Mouse (Mus musculus) hindbrain, embryonic 16.5 days (tissue): ENCODE data around the gene Irgm2. TPM values are rescaled to one million over a fixed set of nuclear protein-coding genes. Genes with fewer than 3 reads are reported as not detected.
"Not testable (repeated sequence)": the region's sequence is repeated elsewhere in the genome, so short reads cannot be mapped to it uniquely, and the experiment has no call there.

ENCODE experiments used
- ATAC-seq: fragments of 200-750 bp; cut with Nextera tagmentation; 2 replicates; pipeline ENCODE4 v1.8.0; 2017; ENCODE audit warnings: moderate TSS enrichment, moderate library complexity
- H3K27ac ChIP-seq: fragments of 300-500 bp; sonication (generic); 2 replicates; pipeline ENCODE4 v1.5.1; 2014; ENCODE audit warnings: low read depth, mild to moderate bottlenecking, control low read depth, low read length, moderate library complexity
- H3K27me3 ChIP-seq: fragments of 300-500 bp; sonication (generic); replicated peaks from 2 replicates; pipeline ENCODE4 v1.6.1; 2014; ENCODE audit warnings: low read length; ENCODE audit not compliant: control insufficient read depth, insufficient read depth
- H3K36me3 ChIP-seq: fragments of 300-500 bp; sonication (generic); 2 replicates; pipeline ENCODE4 v1.6.1; 2014; ENCODE audit warnings: mild to moderate bottlenecking, low read length, moderate library complexity, mixed read lengths; ENCODE audit not compliant: control insufficient read depth, insufficient read depth
- H3K4me1 ChIP-seq: fragments of 300-500 bp; sonication (generic); 2 replicates; pipeline ENCODE4 v1.6.1; 2014; ENCODE audit warnings: low read depth, low read length; ENCODE audit not compliant: control insufficient read depth, insufficient read depth
- H3K4me2 ChIP-seq: fragments of 300-500 bp; sonication (generic); 2 replicates; pipeline ENCODE4 v1.6.1; 2014; ENCODE audit warnings: mild to moderate bottlenecking, low read length, control low read depth, moderate library complexity
- H3K4me3 ChIP-seq: fragments of 300-500 bp; sonication (generic); 2 replicates; pipeline ENCODE4 v1.5.1; 2014; ENCODE audit warnings: mild to moderate bottlenecking, low read length, control low read depth, moderate library complexity
- H3K9ac ChIP-seq: fragments of 300-500 bp; sonication (generic); 2 replicates; pipeline ENCODE4 v1.6.1; 2014; ENCODE audit warnings: low read depth, mild to moderate bottlenecking, control low read depth, low read length, moderate library complexity
- H3K9me3 ChIP-seq: fragments of 300-500 bp; sonication (generic); 2 replicates; pipeline ENCODE4 v1.6.1; 2014; ENCODE audit warnings: mild to moderate bottlenecking, low read length, moderate library complexity; ENCODE audit not compliant: control insufficient read depth
- WGBS: fragments of 180-500 bp; shearing (Covaris S2); extraction: QIAGEN DNeasy Blood & Tissue Kit; methylation state at CpG from one replicate; pipeline ENCODE4 v1.1.7; 2014; 5-methylcytosine and 5-hydroxymethylcytosine counted together
- polyA plus RNA-seq: library from polyadenylated mRNA; unstranded; fragments of >200 nt; fragmentation: Nextera tagmentation; extraction: Ambion mirVana; gene quantifications from 2 replicates; pipeline ENCODE4 v1.2.1, GENCODE M21; 2015

Gene Irgm2
- polyA plus RNA-seq, 1 experiment from 2014 or later = 1.5 TPM

DNA sequence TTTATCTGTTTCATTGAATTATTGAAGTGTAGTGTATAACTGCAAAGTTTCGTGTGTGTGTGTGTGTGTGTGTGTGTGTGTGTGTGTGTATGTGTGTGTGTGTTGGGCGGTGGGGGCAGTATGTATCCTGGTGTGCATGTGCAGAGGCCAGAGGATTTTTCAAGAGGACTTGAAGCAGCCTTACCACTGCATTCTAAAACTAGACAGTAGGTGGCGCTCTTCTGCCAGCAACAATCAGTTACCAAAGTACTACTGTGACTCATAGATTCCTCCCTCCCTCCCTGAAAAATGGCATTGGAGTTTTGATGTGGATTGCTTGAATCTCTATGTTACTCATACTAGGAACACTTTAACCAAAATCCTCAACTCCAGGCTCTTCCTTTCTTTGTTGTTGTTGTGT lies 19.9 kb upstream of the Irgm2 start:
- Histone ChIP-seq H3K9me3 (no peaks in the 10 kb centered on the region), H3K9ac (no peak overlapping the region), H3K27ac (no peak overlapping the region), H3K4me1 (no peaks in the 10 kb centered on the region), H3K4me2 (no peak overlapping the region), H3K4me3 (no peak overlapping the region), H3K36me3 (peaks cover 18% of the 10 kb centered on the region), H3K27me3 (no peaks in the 10 kb centered on the region)
- 0 out of 2 replicates have a peak, but pooled peaks have one; percentile 40 for ATAC-seq
- WGBS = 30% methylated on average over 3 of the region's 3 CpGs

GRCm38 (mm10) chr11:58179986-58180385 lies 19.4 kb upstream of the Irgm2 start:
- not testable (repeated sequence) for ATAC-seq, H3K9ac ChIP-seq, H3K27ac ChIP-seq, H3K27me3 ChIP-seq, H3K4me3 ChIP-seq, H3K4me2 ChIP-seq, H3K9me3 ChIP-seq, H3K4me1 ChIP-seq
- 97% methylated on average over 6 of the region's 6 CpGs for WGBS
- H3K36me3 ChIP-seq = peaks cover 18% of the 10 kb centered on the region

GRCm38 (mm10) chr11:58180756-58181155 lies 18.7 kb upstream of the Irgm2 start:
- no peak overlapping the region for H3K9ac ChIP-seq
- no peaks in the 10 kb centered on the region for H3K9me3 ChIP-seq
- H3K27me3 ChIP-seq = no peaks in the 10 kb centered on the region
- H3K27ac ChIP-seq = no peak overlapping the region
- peaks cover 11% of the 10 kb centered on the region; the same call in 1 of the 2 replicates for H3K36me3 ChIP-seq
- 92% methylated on average over 7 of the region's 7 CpGs for WGBS
- H3K4me1 ChIP-seq = no peaks in the 10 kb centered on the region
- no peak for ATAC-seq
- H3K4me3 ChIP-seq = no peak overlapping the region
- no peak overlapping the region for H3K4me2 ChIP-seq

DNA sequence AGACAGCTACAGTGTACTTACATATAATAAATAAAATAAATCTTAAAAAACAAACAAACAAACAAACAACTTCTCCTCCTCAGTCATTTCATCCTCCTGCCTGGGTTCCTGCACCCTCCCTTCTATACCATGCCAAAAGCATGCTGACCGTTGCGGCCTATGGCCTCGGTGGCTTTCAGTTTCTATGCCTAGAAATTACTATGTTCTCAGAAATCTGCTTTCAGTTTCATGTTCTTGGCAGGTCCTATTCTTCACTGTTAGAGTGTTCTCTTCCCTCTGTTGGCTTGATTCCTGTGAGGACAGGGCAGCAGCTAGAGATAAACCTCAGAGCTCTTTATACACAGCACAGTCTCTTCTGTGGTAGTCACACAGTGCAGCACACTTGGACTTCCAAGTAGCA lies 15.8 kb upstream of the Irgm2 start:
- no peak overlapping the region for H3K9ac ChIP-seq
- no peak for ATAC-seq
- 89% methylated on average over 3 of the region's 3 CpGs for WGBS
- H3K4me2 ChIP-seq = no peak overlapping the region
- no peak overlapping the region for H3K4me3 ChIP-seq
- H3K27ac ChIP-seq = no peak overlapping the region
- peaks cover 4% of the 10 kb centered on the region; the same call in 1 of the 2 replicates for H3K36me3 ChIP-seq
- H3K27me3 ChIP-seq = no peaks in the 10 kb centered on the region
- H3K4me1 ChIP-seq = no peaks in the 10 kb centered on the region
- no peaks in the 10 kb centered on the region for H3K9me3 ChIP-seq

- Histone ChIP-seq H3K9ac (no peak overlapping the region), H3K9me3 (no peaks in the 10 kb centered on the region), H3K4me3 (no peak overlapping the region)
Observed at GRCm38 (mm10) chr11:58189675-58190074, 9.7 kb upstream of the Irgm2 start.

DNA sequence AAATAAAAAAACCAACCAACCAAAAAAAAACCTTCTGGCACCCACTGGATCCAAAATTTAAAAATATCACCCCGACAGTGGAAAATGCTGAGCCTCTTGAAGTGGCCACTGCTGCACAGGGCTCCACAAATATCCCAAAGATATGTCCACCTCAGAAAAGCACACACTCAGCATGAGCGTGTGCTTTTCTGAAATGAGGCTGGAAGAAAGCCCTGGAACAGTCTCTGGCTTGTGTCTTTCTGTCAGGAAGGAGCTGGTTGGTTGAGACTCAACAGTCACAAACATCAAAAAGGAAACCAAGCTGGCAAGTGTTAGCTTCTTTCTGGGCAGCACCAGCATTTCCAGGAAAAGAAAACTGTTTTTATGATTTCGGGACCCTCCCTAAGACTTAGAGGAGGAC lies 6.1 kb upstream of the Irgm2 start:
- Histone ChIP-seq H3K9me3 (no peaks in the 10 kb centered on the region), H3K27ac (no peak overlapping the region), H3K27me3 (no peaks in the 10 kb centered on the region), H3K4me1 (no peaks in the 10 kb centered on the region), H3K36me3 (no peaks in the 10 kb centered on the region), H3K9ac (no peak overlapping the region), H3K4me2 (no peak overlapping the region), H3K4me3 (no peak overlapping the region)
- no peak for ATAC-seq
- WGBS = 82% methylated on average over 3 of the region's 3 CpGs

More at GRCm38 (mm10) chr11:58189675-58190074, 9.7 kb upstream of the Irgm2 start:
- WGBS = 91% methylated on average over 6 of the region's 6 CpGs
- H3K27ac ChIP-seq = no peak overlapping the region
- H3K27me3 ChIP-seq = no peaks in the 10 kb centered on the region
- no peak overlapping the region for H3K4me2 ChIP-seq
- no peaks in the 10 kb centered on the region for H3K36me3 ChIP-seq
- H3K4me1 ChIP-seq = no peaks in the 10 kb centered on the region
- ATAC-seq = no peak

GRCm38 (mm10) chr11:58193860-58194520 lies 5.4 kb upstream of the Irgm2 start:
- WGBS = 55% methylated on average over 4 of the region's 4 CpGs
- ATAC-seq = no peak
- no peak overlapping the region for H3K9ac ChIP-seq

DNA sequence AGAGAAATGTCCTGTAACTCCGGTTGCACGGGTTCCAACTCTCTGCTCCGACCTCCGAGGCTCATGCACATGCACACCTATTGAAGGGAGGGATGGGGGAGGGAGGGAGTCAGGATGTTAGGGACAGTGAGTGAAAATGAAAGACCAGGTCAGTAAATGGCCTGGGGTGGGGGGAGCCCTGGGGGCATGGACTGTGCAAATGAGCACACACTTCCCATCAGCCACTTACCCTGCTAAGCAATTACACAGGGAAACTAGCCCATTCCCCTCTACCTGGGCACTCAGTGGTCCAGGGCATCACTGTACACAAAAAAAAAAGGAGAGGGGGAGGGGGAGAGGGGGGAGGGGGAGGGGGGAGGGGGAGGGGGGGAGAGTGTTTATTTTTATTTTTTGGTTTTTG lies 755 bp upstream of the Irgm2 start:
- whole genome bisulfite sequencing = 87% methylated on average over 4 of the region's 4 CpGs
- Histone ChIP-seq H3K27me3 (no peaks in the 10 kb centered on the region), H3K4me2 (peak overlapping the region; percentile 67), H3K4me1 (peaks cover 3% of the 10 kb centered on the region; the same call in 1 of the 2 replicates), H3K36me3 (no peaks in the 10 kb centered on the region), H3K27ac (no peak overlapping the region), H3K4me3 (no peak overlapping the region; the same call in 1 of the 2 replicates), H3K9me3 (no peaks in the 10 kb centered on the region), H3K9ac (no peak overlapping the region)
- no peak for ATAC-seq

More at GRCm38 (mm10) chr11:58193860-58194520, 5.4 kb upstream of the Irgm2 start:
- Histone ChIP-seq H3K27ac (no peak overlapping the region), H3K4me3 (no peak overlapping the region), H3K9me3 (no peaks in the 10 kb centered on the region), H3K4me2 (no peak overlapping the region), H3K36me3 (no peaks in the 10 kb centered on the region), H3K4me1 (peaks cover under 1% of the 10 kb centered on the region; the same call in 1 of the 2 replicates), H3K27me3 (no peaks in the 10 kb centered on the region)

DNA sequence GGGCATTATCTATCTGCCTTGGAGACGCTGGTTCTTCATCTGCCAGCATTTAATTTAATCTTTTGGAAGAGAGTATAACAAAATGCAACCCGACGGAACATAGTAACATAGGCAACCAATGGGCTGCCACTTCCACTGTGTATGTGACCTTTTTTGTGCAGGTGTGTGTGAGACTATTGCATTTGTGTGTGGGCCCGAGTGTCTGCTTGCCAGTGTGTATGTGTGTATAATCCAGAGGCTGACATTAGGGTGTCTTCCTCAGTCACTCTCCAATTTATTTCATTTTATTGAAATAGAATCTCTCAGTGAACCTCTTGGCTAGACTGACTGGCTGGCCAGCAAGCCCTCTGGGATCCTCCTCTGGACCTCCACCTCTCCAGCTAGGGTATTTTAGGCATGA lies 808 bp downstream of the Irgm2 start:
- no peak for ATAC-seq
- H3K27ac ChIP-seq = no peak overlapping the region
- H3K4me1 ChIP-seq = peaks cover 3% of the 10 kb centered on the region; the same call in 1 of the 2 replicates
- no peak overlapping the region for H3K9ac ChIP-seq
- H3K9me3 ChIP-seq = no peaks in the 10 kb centered on the region
- H3K4me2 ChIP-seq = no peak overlapping the region
- no peak overlapping the region for H3K4me3 ChIP-seq
- H3K36me3 ChIP-seq = no peaks in the 10 kb centered on the region
- 88% methylated on average over 4 of the region's 4 CpGs for WGBS
- H3K27me3 ChIP-seq = no peaks in the 10 kb centered on the region
